Mouse (Mus musculus) lung, postnatal 0 days (tissue): Measurements from ENCODE around the gene Hoxd4.

Experiments
- CTCF ChIP-seq: IDR thresholded peaks from 2 replicates; pipeline ENCODE4 v1.5.1; 2016; ENCODE audit warnings: antibody characterized with exemption, mild to moderate bottlenecking
- EP300 ChIP-seq: IDR thresholded peaks from 2 replicates; pipeline ENCODE4 v1.6.1; 2016; ENCODE audit warnings: antibody characterized with exemption, mild to moderate bottlenecking, control low read depth

DNA sequence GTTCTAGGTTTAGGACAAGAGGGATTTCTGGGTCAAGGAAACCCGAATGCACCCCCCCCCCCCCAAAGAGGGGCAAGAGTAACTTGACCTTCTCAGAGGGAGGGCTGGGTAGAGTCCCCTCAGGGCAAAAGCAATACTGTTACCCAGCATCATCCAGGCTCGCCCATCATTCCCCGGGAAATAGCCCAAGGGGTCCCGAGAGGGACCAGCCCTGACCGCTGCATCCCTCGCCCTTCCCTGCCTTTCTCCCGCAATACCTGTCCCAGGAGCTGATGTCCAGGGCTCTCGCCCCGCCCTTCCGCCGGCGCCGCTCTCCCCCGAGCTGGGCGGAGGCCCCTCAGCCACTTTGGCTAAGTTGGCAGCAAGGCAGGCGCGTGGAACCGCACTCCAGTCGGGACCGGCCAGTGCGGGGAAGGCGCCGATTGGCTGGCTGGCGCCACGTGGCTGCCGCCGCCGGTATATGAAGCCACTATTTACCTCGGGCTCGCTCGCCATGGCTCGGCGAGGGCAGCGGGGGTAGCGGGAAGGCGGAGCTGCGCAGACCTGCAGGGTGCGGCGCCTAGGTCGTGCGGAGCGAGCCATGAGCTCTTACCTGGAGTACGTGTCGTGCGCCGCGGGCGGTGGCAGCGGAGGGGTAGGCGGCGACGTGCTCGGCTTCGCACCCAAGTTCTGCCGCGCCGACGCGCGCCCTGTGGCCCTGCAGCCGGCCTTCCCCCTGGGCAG lies 51.0 kb downstream of the Hoxd4 start, which contains the start of gene Hoxd1:
- TF ChIP-seq EP300: no peak
- no peak for TF ChIP-seq CTCF
